Mouse (Mus musculus): ENCODE results near the gene Brd2.
"Not testable (repeated sequence)": the region's sequence is repeated elsewhere in the genome, so short reads cannot be mapped to it uniquely, and the experiment has no call there.

Gene Brd2

GRCm38 (mm10) chr17:34122188-34122984 is at the start of gene Brd2:
Gene Brd2 (minus strand): TSS chr17:34122634.
- peak; percentile 99 for DNase-seq (ENCODE audit: low read depth)

- peak; percentile 90 for DNase-seq (ENCODE audit: low read depth)
Measured at GRCm38 (mm10) chr17:34170877-34171498, 48.6 kb upstream of the Brd2 start.

- no peak for DNase-seq (ENCODE audit: low read depth)
Measured at GRCm38 (mm10) chr17:34170487-34170876, 48.0 kb upstream of the Brd2 start.

GRCm38 (mm10) chr17:34169279-34169678 is 46.8 kb upstream of the Brd2 start:
- DNase-seq (ENCODE audit: low read depth) = peak; percentile 83

GRCm38 (mm10) chr17:34165033-34165730 is 42.7 kb upstream of the Brd2 start:
- DNase-seq (ENCODE audit: low read depth) = peak; percentile 38

GRCm38 (mm10) chr17:34164202-34164895 is 41.9 kb upstream of the Brd2 start:
- DNase-seq (ENCODE audit: low read depth) = peak; percentile 59

GRCm38 (mm10) chr17:34155534-34155933 is 33.1 kb upstream of the Brd2 start:
- DNase-seq (ENCODE audit: low read depth) = no peak

- peak; percentile 91 for DNase-seq (ENCODE audit: low read depth)
Measured at GRCm38 (mm10) chr17:34152923-34153322, 30.5 kb upstream of the Brd2 start, which contains the start of gene H2-DMb1. Gene H2-DMb1 (plus strand): TSS chr17:34153072.

- DNase-seq (ENCODE audit: low read depth) = no peak
Measured at GRCm38 (mm10) chr17:34144960-34145371, 22.5 kb upstream of the Brd2 start.

GRCm38 (mm10) chr17:34144221-34144620 is 21.8 kb upstream of the Brd2 start:
- not testable (repeated sequence) for DNase-seq (ENCODE audit: low read depth)

- no peak for DNase-seq (ENCODE audit: low read depth)
Measured at GRCm38 (mm10) chr17:34143461-34143860, 21.0 kb upstream of the Brd2 start.

- no peak for DNase-seq (ENCODE audit: low read depth)
Measured at GRCm38 (mm10) chr17:34143033-34143432, 20.6 kb upstream of the Brd2 start, which contains the start of gene H2-DMb2. Gene H2-DMb2 (plus strand): TSS chr17:34143307.

- DNase-seq (ENCODE audit: low read depth) = no peak
Measured at GRCm38 (mm10) chr17:34142456-34143010, 20.1 kb upstream of the Brd2 start.

- no peak for DNase-seq (ENCODE audit: low read depth)
Measured at GRCm38 (mm10) chr17:34141448-34141847, 19.0 kb upstream of the Brd2 start.

- DNase-seq (ENCODE audit: low read depth) = no peak
Measured at GRCm38 (mm10) chr17:34140240-34140639, 17.8 kb upstream of the Brd2 start.

- peak; percentile 42 for DNase-seq (ENCODE audit: low read depth)
Measured at GRCm38 (mm10) chr17:34139416-34139815, 17.0 kb upstream of the Brd2 start.

- DNase-seq (ENCODE audit: low read depth) = no peak
Measured at GRCm38 (mm10) chr17:34138655-34139054, 16.2 kb upstream of the Brd2 start.

GRCm38 (mm10) chr17:34137601-34138000 is 15.2 kb upstream of the Brd2 start:
- DNase-seq (ENCODE audit: low read depth) = no peak

- DNase-seq (ENCODE audit: low read depth) = peak; percentile 100
Measured at GRCm38 (mm10) chr17:34135297-34136224, 13.1 kb upstream of the Brd2 start.

- no peak for DNase-seq (ENCODE audit: low read depth)
Measured at GRCm38 (mm10) chr17:34134451-34134850, 12.0 kb upstream of the Brd2 start.

- peak; percentile 59 for DNase-seq (ENCODE audit: low read depth)
Measured at GRCm38 (mm10) chr17:34133289-34133688, 10.9 kb upstream of the Brd2 start.

All from NIH3T3 (cell line).